Mouse (Mus musculus) bone marrow, adult 2 months (tissue): ENCODE results near the gene Gabrg2.

Source experiments
- CTCF ChIP-seq: fragments of 200-500 bp; IDR thresholded peaks from 2 replicates; pipeline ENCODE4 v1.5.1; 2011; ENCODE audit warnings: low read length, control low read depth; ENCODE audit not compliant: control insufficient read depth, insufficient read depth
- POLR2A ChIP-seq: fragments of 200-500 bp; IDR thresholded peaks from 2 replicates; pipeline ENCODE4 v1.6.1; 2011; ENCODE audit warnings: low read depth, mild to moderate bottlenecking, control low read depth, low read length, borderline replicate concordance; ENCODE audit not compliant: control insufficient read depth

GRCm38 (mm10) chr11:42048201-42048600, 47.5 kb upstream of the Gabrg2 start:
- TF ChIP-seq POLR2A = no peak
- no peak for TF ChIP-seq CTCF
